Mouse (Mus musculus) lung, adult 2 months (tissue): ENCODE data around the gene Kctd20.

Experiments used
- CTCF ChIP-seq: fragments of 200-500 bp; IDR thresholded peaks from 2 replicates; pipeline ENCODE4 v1.5.1; 2011; ENCODE audit warnings: mild to moderate bottlenecking, low read length, control low read depth; ENCODE audit not compliant: insufficient read depth
- POLR2A ChIP-seq: fragments of 200-500 bp; IDR thresholded peaks from 2 replicates; pipeline ENCODE4 v1.6.1; 2011; ENCODE audit warnings: low read depth, mild to moderate bottlenecking, control low read depth, low read length, borderline replicate concordance; ENCODE audit errors: extremely low read depth

DNA sequence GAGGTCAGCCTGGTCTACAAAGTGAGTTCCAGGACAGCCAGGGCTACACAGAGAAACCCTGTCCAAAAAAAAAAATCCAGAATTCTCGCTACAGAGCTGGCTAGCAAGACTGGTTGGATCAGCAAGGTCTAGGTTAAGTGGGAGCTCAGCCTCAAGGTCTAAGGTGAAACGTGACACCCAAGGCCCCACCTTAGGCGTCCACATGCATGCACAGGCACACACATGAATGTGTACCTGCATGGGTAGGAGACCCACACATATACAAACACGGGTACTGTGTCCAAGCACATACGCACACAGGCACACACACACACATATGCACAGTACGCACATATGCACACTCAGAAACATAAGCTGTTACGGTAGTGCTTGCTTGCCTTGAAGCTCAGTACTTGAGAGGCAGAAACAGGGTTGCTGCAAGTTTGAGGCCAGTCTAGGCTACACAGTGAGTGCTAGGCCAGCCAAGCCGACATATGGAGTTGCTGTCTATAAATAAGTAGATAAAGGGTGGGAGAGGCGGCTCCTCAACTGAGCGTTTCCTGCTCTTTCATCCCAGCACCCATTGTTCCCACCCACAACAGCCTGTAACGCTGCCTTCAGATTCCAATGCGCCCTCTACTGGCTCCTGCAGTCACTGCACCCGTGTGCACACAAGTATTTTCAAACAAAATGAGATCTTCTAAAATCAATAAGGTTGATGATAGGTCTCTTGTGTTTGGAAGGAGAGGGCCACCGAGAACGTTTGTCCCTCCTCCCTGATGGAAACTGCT, 24.7 kb upstream of the Kctd20 start:
- TF ChIP-seq CTCF (peak; percentile 81), POLR2A (no peak)
